Mouse (Mus musculus) brain, embryonic 14.5 days (tissue): ENCODE results near the gene Mtx3. TPM values are rescaled to one million over a fixed set of nuclear protein-coding genes. Genes with fewer than 3 reads are reported as not detected.

Source experiments
- DNase-seq: peaks from one replicate; pipeline ENCODE4 v3.0.0-alpha.2; 2011; ENCODE audit warnings: low read depth
- CTCF ChIP-seq: fragments of 200-500 bp; IDR thresholded peaks from 2 replicates; pipeline ENCODE4 v1.5.1; 2012; ENCODE audit warnings: inconsistent platforms, mild to moderate bottlenecking, moderate library complexity, borderline replicate concordance; ENCODE audit not compliant: insufficient read depth, insufficient read length; ENCODE audit errors: extremely low read depth
- POLR2A ChIP-seq: fragments of 200-500 bp; IDR thresholded peaks from 2 replicates; pipeline ENCODE4 v1.6.1; 2012; ENCODE audit warnings: mild to moderate bottlenecking, inconsistent platforms, borderline replicate concordance; ENCODE audit not compliant: poor library complexity, insufficient read depth, insufficient read length, severe bottlenecking; ENCODE audit errors: extremely low read depth
- polyA plus RNA-seq: library from polyadenylated mRNA; depleted of rRNA; stranded (reverse); fragments of >200 nt; gene quantifications from 2 replicates; pipeline ENCODE4 v1.2.3, GENCODE M21; 2012; rRNA removed

The Mtx3 gene
- polyA plus RNA-seq, 1 experiment: 21.0 TPM

DNA sequence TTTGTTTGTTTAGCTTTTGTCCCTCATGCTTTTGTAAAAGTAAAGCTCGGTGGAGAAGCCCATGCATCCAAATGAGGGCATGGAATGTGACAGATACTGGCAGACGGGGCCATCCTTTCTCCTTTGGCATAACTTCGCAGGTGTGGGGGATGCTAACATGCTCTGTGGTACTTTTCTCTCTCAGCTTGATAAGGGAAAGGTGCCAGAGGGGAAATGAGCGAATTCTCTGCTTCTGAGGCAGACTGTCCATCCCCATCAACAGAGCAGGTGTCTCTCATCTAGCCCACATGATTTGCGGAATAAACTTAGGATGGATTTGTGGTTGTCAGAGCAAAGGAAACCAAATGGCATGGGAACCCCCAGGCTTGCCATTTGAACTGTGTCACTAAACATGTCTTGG is 61.4 kb downstream of the Mtx3 start:
- no peak for DNase-seq
- TF ChIP-seq CTCF (no peak), POLR2A (no peak)

DNA sequence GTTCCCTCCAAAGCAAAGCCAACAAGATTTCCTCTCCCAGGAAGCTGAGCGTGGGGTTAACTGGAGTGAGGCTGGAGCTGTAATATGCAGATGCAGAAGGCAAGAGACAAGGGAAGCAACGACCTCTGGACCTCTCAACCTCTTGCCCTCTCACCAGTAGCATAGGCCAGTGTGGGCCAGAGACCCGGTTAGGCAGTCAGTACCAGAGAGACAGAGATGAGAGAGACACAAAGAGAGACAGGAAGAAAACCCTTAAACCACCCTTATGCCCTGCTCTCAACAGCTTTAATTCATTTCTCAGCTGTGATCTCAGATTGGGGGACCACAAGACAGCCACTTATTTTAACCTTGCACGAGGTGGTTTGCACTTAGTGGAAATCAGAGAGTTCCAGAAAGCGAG is 62.8 kb downstream of the Mtx3 start:
- DNase-seq: no peak

More for the DNA sequence above, 62.8 kb downstream of the Mtx3 start:
- TF ChIP-seq POLR2A: no peak
- no peak for TF ChIP-seq CTCF

Other genes with a start within 250 kb of the Mtx3 start
- gene Serinc5, start 233.7 kb upstream of the Mtx3 start, polyA plus RNA-seq: 31.7 and 34.8 TPM in 2 replicates
- gene Thbs4, start 49.9 kb upstream of the Mtx3 start, polyA plus RNA-seq: 1.3 and 2.2 TPM in 2 replicates